Mouse (Mus musculus) forebrain, embryonic 16.5 days (tissue): ENCODE results near the gene Bhlha15. TPM values are rescaled to one million over a fixed set of nuclear protein-coding genes. Genes with fewer than 3 reads are reported as not detected.
A peak's percentile ranks its signal among the peaks of the same experiment; 100 is the strongest.

Experiments used
- ATAC-seq: fragments of 200-750 bp; cut with Nextera tagmentation; 2 replicates; pipeline ENCODE4 v1.8.0; 2017; ENCODE audit warnings: mild to moderate bottlenecking, moderate library complexity
- H3K27ac ChIP-seq: fragments of 300-500 bp; sonication (generic); 2 replicates; pipeline ENCODE4 v1.5.1; 2014; ENCODE audit warnings: low read length, control low read depth
- H3K27me3 ChIP-seq: fragments of 300-500 bp; sonication (generic); replicated peaks from 2 replicates; pipeline ENCODE4 v1.6.1; 2014; ENCODE audit warnings: low read length; ENCODE audit not compliant: control insufficient read depth, insufficient read depth
- H3K36me3 ChIP-seq: fragments of 300-500 bp; sonication (generic); 2 replicates; pipeline ENCODE4 v1.6.1; 2014; ENCODE audit not compliant: control insufficient read depth, insufficient read depth
- H3K4me1 ChIP-seq: fragments of 300-500 bp; sonication (generic); replicated peaks from 2 replicates; pipeline ENCODE4 v1.6.1; 2014; ENCODE audit warnings: low read length; ENCODE audit not compliant: control insufficient read depth, insufficient read depth
- H3K4me2 ChIP-seq: fragments of 300-500 bp; sonication (generic); 2 replicates; pipeline ENCODE4 v1.6.1; 2014; ENCODE audit warnings: mild to moderate bottlenecking, low read length, control low read depth
- H3K4me3 ChIP-seq: fragments of 300-500 bp; sonication (generic); replicated peaks from 2 replicates; pipeline ENCODE4 v1.5.1; 2014; ENCODE audit warnings: mild to moderate bottlenecking, low read length, control low read depth
- H3K9ac ChIP-seq: fragments of 300-500 bp; sonication (generic); replicated peaks from 2 replicates; pipeline ENCODE4 v1.6.1; 2014; ENCODE audit warnings: low read depth, low read length, control low read depth
- H3K9me3 ChIP-seq: fragments of 300-500 bp; sonication (generic); 2 replicates; pipeline ENCODE4 v1.6.1; 2016; ENCODE audit warnings: low read length; ENCODE audit not compliant: control insufficient read depth
- WGBS: fragments of 180-500 bp; shearing (Covaris S2); extraction: QIAGEN DNeasy Blood & Tissue Kit; methylation state at CpG from one replicate; pipeline ENCODE4 v1.1.7; 2014; 5-methylcytosine and 5-hydroxymethylcytosine counted together
- polyA plus RNA-seq: library from polyadenylated mRNA; unstranded; fragments of >200 nt; fragmentation: Nextera tagmentation; extraction: Ambion mirVana; gene quantifications from 2 replicates; pipeline ENCODE4 v1.2.1, GENCODE M21; 2015

Gene Bhlha15
- polyA plus RNA-seq, 1 experiment from 2014 or later: 0.05 TPM

DNA sequence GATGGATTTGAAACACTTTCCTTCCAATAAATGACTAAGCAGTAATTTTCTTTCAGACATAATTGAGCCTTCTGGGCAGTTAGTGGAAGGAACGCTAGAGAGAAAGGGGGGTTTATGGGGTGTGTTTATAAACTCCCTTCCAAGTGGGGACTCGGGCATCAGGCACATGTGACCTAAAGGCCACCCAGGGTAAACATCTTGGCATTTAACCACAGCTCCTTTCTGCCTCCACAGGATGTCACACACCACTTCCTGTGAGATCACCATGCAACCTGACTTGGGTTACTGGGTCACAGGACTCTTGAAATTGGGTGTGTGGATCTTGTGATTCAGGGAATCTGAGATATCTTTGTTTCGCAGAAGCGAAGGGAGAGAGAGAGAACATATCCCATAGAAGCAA, 31.2 kb downstream of the Bhlha15 start:
- ATAC-seq: no peak
- Histone ChIP-seq H3K27me3 (no peaks in the 10 kb centered on the region), H3K36me3 (no peaks in the 10 kb centered on the region; the same call in 1 of the 2 replicates), H3K9me3 (no peaks in the 10 kb centered on the region), H3K4me3 (no peak overlapping the region), H3K4me2 (no peak overlapping the region), H3K4me1 (peaks cover 21% of the 10 kb centered on the region), H3K9ac (no peak overlapping the region), H3K27ac (no peak overlapping the region)
- 59% methylated on average over 4 of the region's 4 CpGs for WGBS

DNA sequence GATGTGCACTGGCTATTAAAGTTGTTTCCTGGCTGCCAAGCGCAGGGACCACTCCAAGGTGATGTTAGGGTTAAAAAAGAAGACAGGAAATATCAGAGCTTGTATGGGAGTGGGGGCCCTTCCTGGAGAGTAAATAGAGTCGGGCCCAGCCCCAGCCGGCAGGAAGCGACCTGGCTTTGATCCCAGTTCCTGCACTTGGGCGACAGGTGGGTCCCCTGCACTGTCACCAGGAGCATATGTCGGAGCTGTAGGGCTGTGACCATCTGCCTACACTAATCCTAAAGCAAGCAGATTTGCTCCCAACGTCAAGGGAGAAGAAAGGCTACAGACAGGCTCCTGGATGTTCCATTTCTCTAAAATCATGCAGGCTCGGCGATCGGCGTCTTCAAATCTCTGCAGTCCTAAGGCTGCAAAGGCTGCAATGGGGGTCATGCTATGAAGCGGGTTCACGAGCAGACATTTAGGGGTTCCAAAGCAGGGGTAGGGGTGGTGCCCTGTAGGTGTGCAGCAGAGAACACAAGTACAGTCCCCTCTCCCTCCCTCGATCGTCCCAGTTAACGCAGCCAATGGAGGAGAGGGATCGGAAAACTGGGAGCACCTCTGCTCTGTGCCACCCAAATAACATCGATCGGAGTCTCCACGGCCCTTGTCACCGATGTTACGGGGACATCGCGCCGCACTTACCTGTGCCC, 32.9 kb downstream of the Bhlha15 start:
- ATAC-seq: peak; percentile 76
- Histone ChIP-seq H3K36me3 (no peaks in the 10 kb centered on the region), H3K27me3 (no peaks in the 10 kb centered on the region), H3K9ac (peak overlapping the region; percentile 87), H3K27ac (peak overlapping the region; percentile 57), H3K9me3 (no peaks in the 10 kb centered on the region), H3K4me1 (peaks cover 21% of the 10 kb centered on the region), H3K4me2 (peak overlapping the region; percentile 82), H3K4me3 (peak overlapping the region; percentile 82)
- 2% methylated on average over 25 of the region's 25 CpGs for WGBS

DNA sequence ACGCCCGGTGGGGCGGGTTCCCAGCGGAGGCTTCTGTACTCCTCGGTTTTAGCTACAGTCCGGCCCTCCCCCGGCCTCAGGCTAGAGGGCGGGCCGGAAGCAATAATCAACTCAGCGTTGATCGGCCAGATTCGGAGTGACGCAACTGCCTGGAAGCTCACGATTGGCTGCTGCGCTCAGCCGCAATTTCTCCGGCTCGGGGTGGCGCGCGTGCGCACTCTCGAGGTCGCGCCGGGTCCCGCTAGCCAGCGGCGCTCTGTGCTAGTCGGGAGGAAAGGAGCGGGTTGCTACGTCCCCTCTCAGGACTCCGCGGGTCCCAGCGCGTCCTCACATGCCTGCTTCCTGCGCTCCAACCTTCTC, 33.4 kb downstream of the Bhlha15 start, which contains the start of gene Tecpr1:
TSS of gene Tecpr1 (minus strand) at position 113 of the 360 bp plus-strand sequence.
- WGBS: under 1% methylated on average over 37 of the region's 37 CpGs
- peak; percentile 99 for ATAC-seq
- Histone ChIP-seq H3K4me3 (peak within 1 kb of the TSS; percentile 82), H3K27me3 (no peaks in the 10 kb centered on the region), H3K9me3 (no peaks in the 10 kb centered on the region), H3K4me1 (peaks cover 21% of the 10 kb centered on the region), H3K4me2 (peak within 1 kb of the TSS; percentile 82), H3K9ac (peak within 1 kb of the TSS; percentile 87), H3K27ac (peak within 1 kb of the TSS; percentile 83), H3K36me3 (no peaks in the 10 kb centered on the region)

DNA sequence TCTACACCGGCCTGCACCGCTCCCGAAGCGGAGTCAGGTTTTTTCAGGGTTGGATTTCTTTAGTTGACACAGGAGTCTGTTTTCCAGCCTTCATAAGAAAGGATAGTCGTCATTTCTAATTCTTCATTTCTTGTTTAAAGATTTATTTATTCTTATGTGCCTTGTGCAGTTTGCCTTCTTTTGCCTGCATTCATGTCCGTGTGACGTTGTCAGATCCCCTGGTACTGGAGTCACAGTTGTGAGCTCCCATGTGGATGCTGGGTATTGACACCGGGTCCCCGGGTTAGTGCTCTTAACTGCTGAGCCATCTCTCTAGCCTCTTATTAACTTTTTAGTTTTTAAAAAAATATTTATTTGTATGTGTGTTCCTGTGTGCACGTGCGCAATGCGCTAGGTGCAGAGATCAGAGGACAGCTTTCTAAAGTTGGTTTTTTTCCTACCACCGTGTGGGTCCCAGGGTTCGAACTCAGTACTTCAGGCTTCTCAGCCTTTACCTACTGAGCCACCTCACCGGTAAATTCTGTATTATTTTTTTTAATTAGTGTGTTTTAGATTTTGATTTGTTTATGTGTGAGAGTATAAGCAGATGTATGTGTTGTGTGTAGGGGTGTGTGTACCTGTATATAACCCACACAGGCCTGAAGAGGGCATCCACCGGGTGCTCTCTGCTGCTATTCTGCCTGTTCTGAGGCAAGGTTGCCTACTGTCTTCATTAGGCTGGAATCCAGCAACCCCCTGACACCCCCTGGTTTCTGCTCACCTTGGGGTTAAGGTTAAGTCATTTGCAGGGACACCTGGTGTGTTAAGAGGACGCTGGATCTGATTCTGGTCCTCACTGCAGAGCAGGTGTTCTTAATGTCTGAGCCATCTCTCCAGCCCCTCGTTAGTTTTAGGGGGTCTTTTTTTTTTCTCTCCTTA, 34.1 kb downstream of the Bhlha15 start:
- Histone ChIP-seq H3K4me2 (peak overlapping the region; percentile 75), H3K4me1 (peaks cover 21% of the 10 kb centered on the region), H3K27ac (peak overlapping the region; percentile 83), H3K4me3 (peak overlapping the region; percentile 82), H3K27me3 (no peaks in the 10 kb centered on the region), H3K36me3 (no peaks in the 10 kb centered on the region), H3K9ac (peak overlapping the region; percentile 87), H3K9me3 (no peaks in the 10 kb centered on the region)
- 24% methylated on average over 18 of the region's 18 CpGs for WGBS
- peak; percentile 25; the same call in 1 of the 2 replicates for ATAC-seq

DNA sequence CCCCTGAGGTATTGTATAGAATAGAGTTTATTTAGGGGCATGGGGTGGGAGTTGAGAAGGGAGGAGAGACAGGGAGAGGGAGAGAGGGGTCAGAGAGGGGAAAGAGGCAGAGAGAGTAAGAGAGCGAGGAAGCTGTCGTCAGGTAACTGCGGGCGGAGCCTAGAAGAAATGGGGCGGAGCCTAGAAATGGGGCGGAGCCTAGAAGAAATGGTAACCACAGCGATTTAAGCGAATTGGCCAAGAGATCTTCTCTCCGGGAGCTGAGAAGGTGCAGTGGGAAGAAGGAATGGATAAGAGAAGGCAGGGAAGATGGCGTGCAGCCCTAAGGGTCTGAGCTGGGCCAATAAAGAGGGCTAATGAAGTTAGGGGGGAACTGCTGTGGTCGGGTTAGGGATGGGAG, 36.1 kb downstream of the Bhlha15 start:
- Histone ChIP-seq H3K4me1 (peaks cover 21% of the 10 kb centered on the region), H3K9ac (no peak overlapping the region), H3K4me2 (no peak overlapping the region), H3K27me3 (no peaks in the 10 kb centered on the region), H3K27ac (no peak overlapping the region), H3K4me3 (no peak overlapping the region), H3K36me3 (no peaks in the 10 kb centered on the region), H3K9me3 (no peaks in the 10 kb centered on the region)
- 32% methylated on average over 11 of the region's 11 CpGs for WGBS
- no peak for ATAC-seq

DNA sequence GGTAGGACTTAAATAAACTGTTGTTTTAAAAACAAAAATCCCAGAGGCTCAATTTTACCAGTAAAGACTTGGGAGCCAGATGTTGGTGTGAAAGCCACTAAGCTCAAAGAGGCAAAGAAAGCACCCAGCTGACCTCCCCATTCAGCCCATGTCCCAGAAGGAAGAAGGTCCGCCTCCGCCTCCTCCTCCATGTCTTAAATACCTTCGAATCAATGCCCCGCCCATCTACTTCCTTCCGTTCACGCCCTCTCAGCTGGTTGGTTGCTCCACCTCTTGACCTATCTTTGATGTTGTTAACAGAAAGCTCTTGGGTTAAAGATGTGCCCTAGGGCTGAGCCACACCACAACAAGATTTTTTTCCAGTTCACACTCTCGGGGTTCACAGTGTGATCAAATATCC, 40.1 kb downstream of the Bhlha15 start:
- WGBS: 85% methylated on average over 7 of the region's 7 CpGs
- no peaks in the 10 kb centered on the region for H3K27me3 ChIP-seq
- no peak overlapping the region for H3K4me2 ChIP-seq
- H3K36me3 ChIP-seq: no peaks in the 10 kb centered on the region
- no peak overlapping the region for H3K9ac ChIP-seq
- no peak overlapping the region for H3K27ac ChIP-seq
- H3K9me3 ChIP-seq: no peaks in the 10 kb centered on the region
- H3K4me3 ChIP-seq: no peak overlapping the region
- no peak for ATAC-seq
- no peaks in the 10 kb centered on the region for H3K4me1 ChIP-seq

DNA sequence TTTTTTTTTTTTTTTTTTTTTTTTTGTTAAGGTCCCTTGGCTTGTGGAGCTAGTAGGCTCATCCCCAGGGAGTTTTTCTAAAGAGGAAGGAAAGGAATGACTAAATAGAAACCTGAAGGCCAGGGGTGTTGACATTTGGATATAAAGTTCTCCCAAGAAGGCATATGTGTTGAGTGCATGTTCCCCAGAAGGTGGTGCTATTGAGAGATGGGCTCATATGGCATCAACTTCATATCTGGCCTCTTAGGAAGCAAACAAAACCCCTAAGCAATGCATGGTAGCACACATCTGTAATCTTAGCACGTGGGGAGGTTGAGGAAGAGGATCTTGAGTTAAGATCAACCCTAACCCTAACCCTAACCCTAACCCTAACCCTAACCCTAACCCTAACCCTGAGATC, 41.3 kb downstream of the Bhlha15 start:
- H3K4me3 ChIP-seq: no peak overlapping the region
- H3K4me1 ChIP-seq: no peaks in the 10 kb centered on the region
- ATAC-seq: no peak
- 81% methylated on average over 1 of the region's 1 CpGs for WGBS
- H3K4me2 ChIP-seq: no peak overlapping the region
- no peak overlapping the region for H3K27ac ChIP-seq
- no peaks in the 10 kb centered on the region for H3K9me3 ChIP-seq
- no peak overlapping the region for H3K9ac ChIP-seq
- no peaks in the 10 kb centered on the region for H3K36me3 ChIP-seq
- no peaks in the 10 kb centered on the region for H3K27me3 ChIP-seq

DNA sequence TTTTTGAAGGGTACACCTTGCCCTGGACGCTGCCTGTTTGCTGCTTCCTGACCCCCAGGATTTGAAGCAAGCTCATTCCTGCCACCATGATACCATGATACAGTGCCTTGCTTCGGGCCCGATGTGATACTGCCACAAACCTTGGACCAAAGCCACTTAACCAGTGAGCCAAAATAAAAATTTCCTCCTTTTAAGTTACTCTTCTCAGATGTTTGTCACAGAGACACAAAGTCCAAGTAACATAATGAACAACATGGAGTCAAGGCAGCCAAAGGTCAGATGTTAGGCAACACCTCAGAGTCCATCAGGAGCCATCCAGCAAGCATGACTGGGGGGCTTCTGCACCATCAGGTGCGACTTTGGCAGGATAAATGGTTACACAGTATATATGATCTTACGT, 42.4 kb downstream of the Bhlha15 start:
- no peak overlapping the region for H3K27ac ChIP-seq
- no peaks in the 10 kb centered on the region for H3K27me3 ChIP-seq
- H3K9me3 ChIP-seq: no peaks in the 10 kb centered on the region
- H3K4me1 ChIP-seq: no peaks in the 10 kb centered on the region
- H3K4me2 ChIP-seq: no peak overlapping the region
- H3K36me3 ChIP-seq: no peaks in the 10 kb centered on the region
- 87% methylated on average over 5 of the region's 5 CpGs for WGBS
- no peak for ATAC-seq
- H3K9ac ChIP-seq: no peak overlapping the region
- no peak overlapping the region for H3K4me3 ChIP-seq

DNA sequence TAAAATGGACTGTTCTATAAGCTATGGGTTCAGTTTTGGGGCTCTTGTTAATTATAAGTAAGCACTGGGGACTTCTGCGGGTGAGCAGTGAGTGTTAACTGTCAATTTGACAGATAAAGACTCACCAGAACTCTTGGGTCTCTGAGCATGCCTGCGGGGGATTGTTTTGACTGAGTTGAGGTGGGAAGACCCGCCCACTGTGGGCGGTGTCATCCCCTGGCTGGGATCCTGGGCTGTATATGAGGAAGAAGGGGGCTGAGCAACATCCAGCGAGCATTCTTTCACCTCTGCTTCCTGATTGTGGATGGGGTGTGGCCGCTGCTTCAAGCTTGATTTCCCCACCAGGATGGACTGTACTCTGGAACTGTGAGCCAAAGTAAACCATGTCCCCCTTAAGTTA, 44.1 kb downstream of the Bhlha15 start:
- H3K4me3 ChIP-seq: no peak overlapping the region
- H3K27ac ChIP-seq: no peak overlapping the region
- no peaks in the 10 kb centered on the region for H3K27me3 ChIP-seq
- no peaks in the 10 kb centered on the region for H3K4me1 ChIP-seq
- H3K36me3 ChIP-seq: no peaks in the 10 kb centered on the region
- ATAC-seq: no peak
- no peaks in the 10 kb centered on the region for H3K9me3 ChIP-seq
- no peak overlapping the region for H3K9ac ChIP-seq
- WGBS: 82% methylated on average over 6 of the region's 6 CpGs
- H3K4me2 ChIP-seq: no peak overlapping the region
